Mouse (Mus musculus): Measurements from ENCODE around the gene Lrrc39. TPM values are rescaled to one million over a fixed set of nuclear protein-coding genes. Genes with fewer than 3 reads are reported as not detected.

The Lrrc39 gene
- polyA plus RNA-seq, 1 experiment, result 0.01 TPM

- Histone ChIP-seq H3K36me3 (ENCODE audit: control insufficient read depth) (peaks cover 96% of the 10 kb centered on the region), H3K4me1 (ENCODE audit: control insufficient read depth) (no peaks in the 10 kb centered on the region), H3K27me3 (ENCODE audit: control insufficient read depth) (no peaks in the 10 kb centered on the region), H3K4me3 (replicated peaks) (no peak overlapping the region), H3K9me3 (ENCODE audit: control insufficient read depth, low read length) (no peaks in the 10 kb centered on the region)
- TF ChIP-seq GATA1 (IDR thresholded peaks at IDR 0.05; ENCODE audit: low read length) (no peak), TAL1 (IDR thresholded peaks at IDR 0.05; ENCODE audit: low read length) (no peak)
Measured at GRCm38 (mm10) chr3:116631459-116631858, 68.7 kb downstream of the Lrrc39 start.

Other genes starting within 250 kb of the Lrrc39 start
- gene Cdc14a, start 138.9 kb upstream of the Lrrc39 start, polyA plus RNA-seq (2012), result 0.10 and 0.25 TPM in 2 replicates
- 3.6 and 4.7 TPM in 2 replicates for gene Rtca, start 54.8 kb upstream of the Lrrc39 start, polyA plus RNA-seq (2012)
- 0.02 and 0.03 TPM in 2 replicates for gene Dbt, start 49.9 kb upstream of the Lrrc39 start, polyA plus RNA-seq (2012)
- 1.1 and 1.4 TPM in 2 replicates for gene Sass6, start 32.0 kb downstream of the Lrrc39 start, polyA plus RNA-seq (2012)
- gene Trmt13, start 51.6 kb downstream of the Lrrc39 start, polyA plus RNA-seq (2012), result 0.10 and 0.17 TPM in 2 replicates
- 0.30 and 0.52 TPM in 2 replicates for gene Mfsd14a, start 99.7 kb downstream of the Lrrc39 start, polyA plus RNA-seq (2012)
- gene Gm43191, start 118.3 kb downstream of the Lrrc39 start, polyA plus RNA-seq (2012), result not detected in 2 replicates
- gene Slc35a3, start 149.9 kb downstream of the Lrrc39 start, polyA plus RNA-seq (2012), result 0.55 and 0.71 TPM in 2 replicates
- gene Agl, start 245.2 kb downstream of the Lrrc39 start, polyA plus RNA-seq (2012), result not detected in 2 replicates